Mouse (Mus musculus): ENCODE measurements around the gene Mxra7. TPM values are rescaled to one million over a fixed set of nuclear protein-coding genes. Genes with fewer than 3 reads are reported as not detected.

The Mxra7 gene
- polyA plus RNA-seq, 1 experiment = 0.05 TPM

DNA sequence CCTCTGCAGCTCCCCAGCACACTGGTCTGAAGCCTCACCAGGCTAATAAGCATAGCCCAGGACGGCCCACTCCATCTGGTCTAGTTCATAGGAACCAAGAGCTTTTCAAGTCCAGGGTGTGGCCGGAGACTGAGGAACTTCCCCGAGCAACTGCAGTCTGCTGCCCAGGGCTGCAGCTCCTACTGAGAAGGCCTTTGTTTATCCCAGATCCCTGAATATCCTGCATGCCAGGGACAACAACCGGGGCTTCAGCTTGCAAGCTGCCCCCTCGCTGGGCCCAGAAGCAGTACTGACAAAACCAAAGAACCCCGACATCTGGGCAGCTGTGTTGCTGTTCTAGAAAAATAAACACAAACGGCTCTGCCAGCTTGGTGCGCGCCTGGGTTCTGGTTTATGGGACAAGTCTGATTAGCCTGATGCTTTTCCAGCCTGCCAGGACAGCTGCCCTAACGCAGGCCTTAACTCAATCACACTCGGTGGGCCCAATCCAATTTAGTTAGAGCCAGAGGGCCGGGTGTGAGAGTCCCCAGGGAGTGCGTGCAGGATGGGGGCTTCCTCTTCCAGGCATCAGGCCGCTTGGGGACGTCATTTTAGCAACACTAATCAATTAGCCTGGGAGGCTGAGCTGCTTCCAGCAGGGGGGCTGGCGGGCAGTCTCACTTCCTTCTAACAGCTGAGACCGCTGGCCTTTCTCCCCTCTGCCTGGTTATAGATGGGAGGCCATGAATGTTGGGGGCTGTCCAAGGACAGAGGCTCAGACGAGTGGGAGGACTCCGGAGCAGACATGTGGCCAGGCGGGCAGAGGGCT lies 13.6 kb downstream of the Mxra7 start:
- TF ChIP-seq TAL1 (IDR thresholded peaks at IDR 0.05; ENCODE audit: low read length) (no peak), GATA1 (IDR thresholded peaks at IDR 0.05; ENCODE audit: low read length) (no peak)
- Histone ChIP-seq H3K27me3 (ENCODE audit: control insufficient read depth) (peaks cover 12% of the 10 kb centered on the region), H3K36me3 (ENCODE audit: control insufficient read depth) (no peaks in the 10 kb centered on the region), H3K9me3 (ENCODE audit: control insufficient read depth, low read length) (no peaks in the 10 kb centered on the region), H3K4me3 (replicated peaks) (no peak overlapping the region), H3K4me1 (ENCODE audit: control insufficient read depth) (peaks cover 10% of the 10 kb centered on the region)

- TF ChIP-seq TAL1 (IDR thresholded peaks at IDR 0.05; ENCODE audit: low read length) = no peak
- TF ChIP-seq GATA1 (IDR thresholded peaks at IDR 0.05; ENCODE audit: low read length) = no peak
- peaks cover 12% of the 10 kb centered on the region for H3K27me3 ChIP-seq (ENCODE audit: control insufficient read depth)
- H3K36me3 ChIP-seq (ENCODE audit: control insufficient read depth) = no peaks in the 10 kb centered on the region
- H3K4me1 ChIP-seq (ENCODE audit: control insufficient read depth) = peaks cover 10% of the 10 kb centered on the region
- no peak overlapping the region for H3K4me3 ChIP-seq (replicated peaks)
- H3K9me3 ChIP-seq (ENCODE audit: control insufficient read depth, low read length) = no peaks in the 10 kb centered on the region
Measured at GRCm38 (mm10) chr11:116813610-116814009, 14.2 kb downstream of the Mxra7 start.

DNA sequence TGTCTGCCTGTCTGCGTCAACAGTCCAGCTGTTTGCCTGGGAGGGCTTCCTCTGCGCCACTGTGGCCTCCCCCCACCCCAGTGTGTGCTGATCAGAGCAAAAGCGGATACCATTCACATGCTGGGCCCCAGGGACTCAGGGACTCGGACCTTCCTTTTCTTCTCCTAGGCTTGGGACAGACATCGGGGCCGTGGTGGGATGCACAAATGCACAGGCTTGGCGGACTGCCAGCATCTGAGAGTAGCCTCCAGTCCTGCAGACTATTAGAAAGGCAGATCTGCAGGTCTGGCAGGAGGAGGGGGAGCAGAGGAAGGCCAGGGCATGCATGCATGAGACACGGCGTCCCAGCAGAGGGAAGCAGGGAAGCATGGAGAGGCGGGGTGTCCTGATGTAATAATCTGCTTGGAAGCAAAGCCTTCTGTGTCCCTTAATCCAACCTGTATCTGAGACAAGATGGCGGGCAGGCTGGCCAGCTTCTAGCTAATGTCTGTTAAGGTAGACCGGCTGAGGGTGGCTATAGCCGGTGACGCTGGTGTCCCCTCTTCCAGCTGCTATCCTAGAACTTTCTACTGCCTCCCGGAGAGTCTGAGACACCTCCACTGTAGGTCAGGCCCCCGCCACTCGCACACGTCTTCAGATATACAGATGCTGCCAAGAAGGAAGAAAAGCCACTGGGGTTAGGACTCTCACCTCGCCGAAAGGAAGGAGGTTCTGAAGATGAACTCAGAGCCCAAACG lies 14.9 kb downstream of the Mxra7 start:
- H3K4me1 ChIP-seq (ENCODE audit: control insufficient read depth) = peaks cover 10% of the 10 kb centered on the region
- no peaks in the 10 kb centered on the region for H3K9me3 ChIP-seq (ENCODE audit: control insufficient read depth, low read length)
- peaks cover 12% of the 10 kb centered on the region for H3K27me3 ChIP-seq (ENCODE audit: control insufficient read depth)
- TF ChIP-seq TAL1 (IDR thresholded peaks at IDR 0.05; ENCODE audit: low read length) (no peak), GATA1 (IDR thresholded peaks at IDR 0.05; ENCODE audit: low read length) (no peak)
- no peak overlapping the region for H3K4me3 ChIP-seq (replicated peaks)
- H3K36me3 ChIP-seq (ENCODE audit: control insufficient read depth) = no peaks in the 10 kb centered on the region

DNA sequence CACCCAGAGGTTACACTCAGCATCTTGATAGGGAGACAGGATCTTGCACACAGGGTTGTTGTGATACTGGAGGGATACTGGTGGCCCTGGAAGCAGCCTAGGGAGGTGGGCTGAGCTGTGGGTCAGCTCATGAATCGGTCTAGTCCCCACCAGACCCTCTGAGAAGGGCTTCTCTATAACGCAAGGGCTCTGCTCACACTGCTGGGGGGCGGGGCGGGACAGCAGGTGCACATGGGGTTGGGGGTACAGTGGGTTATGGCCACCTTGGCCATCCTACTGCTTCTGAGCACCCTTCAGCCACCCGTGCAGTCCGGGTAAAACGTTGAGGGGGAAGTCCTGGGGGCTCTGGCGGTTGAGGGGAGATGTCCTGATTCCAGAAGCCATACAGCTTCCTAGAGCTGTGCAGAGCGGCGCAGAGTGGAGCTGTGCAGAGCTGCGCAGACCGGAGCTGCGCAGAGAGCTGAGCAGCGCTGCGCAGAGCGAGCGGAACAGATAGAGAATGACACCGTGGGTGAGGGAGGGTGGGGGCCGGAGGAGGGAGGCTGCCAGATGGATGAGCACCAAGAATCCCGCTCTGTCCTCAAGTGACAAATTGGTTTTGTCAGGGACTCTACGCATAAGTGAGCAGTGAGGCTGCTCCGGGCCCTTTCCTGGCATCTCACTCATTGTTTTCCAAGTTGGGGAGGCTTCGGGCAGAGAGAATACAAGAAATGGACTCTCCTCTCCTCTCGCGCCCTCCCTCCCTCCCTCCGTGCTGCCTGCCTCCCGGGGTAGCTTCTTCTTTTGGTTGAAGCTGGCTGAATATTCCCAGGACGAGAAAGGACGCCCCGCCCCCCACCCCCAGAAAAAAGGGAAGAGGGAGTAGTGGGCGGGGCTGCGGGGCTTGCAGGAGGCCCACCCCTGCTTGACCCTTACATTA lies 16.6 kb downstream of the Mxra7 start:
- no peaks in the 10 kb centered on the region for H3K9me3 ChIP-seq (ENCODE audit: control insufficient read depth, low read length)
- H3K4me3 ChIP-seq (replicated peaks) = no peak overlapping the region
- H3K36me3 ChIP-seq (ENCODE audit: control insufficient read depth) = no peaks in the 10 kb centered on the region
- H3K27me3 ChIP-seq (ENCODE audit: control insufficient read depth) = peaks cover 12% of the 10 kb centered on the region
- H3K4me1 ChIP-seq (ENCODE audit: control insufficient read depth) = peaks cover 10% of the 10 kb centered on the region
- TF ChIP-seq TAL1 (IDR thresholded peaks at IDR 0.05; ENCODE audit: low read length) = no peak
- no peak for TF ChIP-seq GATA1 (IDR thresholded peaks at IDR 0.05; ENCODE audit: low read length)

DNA sequence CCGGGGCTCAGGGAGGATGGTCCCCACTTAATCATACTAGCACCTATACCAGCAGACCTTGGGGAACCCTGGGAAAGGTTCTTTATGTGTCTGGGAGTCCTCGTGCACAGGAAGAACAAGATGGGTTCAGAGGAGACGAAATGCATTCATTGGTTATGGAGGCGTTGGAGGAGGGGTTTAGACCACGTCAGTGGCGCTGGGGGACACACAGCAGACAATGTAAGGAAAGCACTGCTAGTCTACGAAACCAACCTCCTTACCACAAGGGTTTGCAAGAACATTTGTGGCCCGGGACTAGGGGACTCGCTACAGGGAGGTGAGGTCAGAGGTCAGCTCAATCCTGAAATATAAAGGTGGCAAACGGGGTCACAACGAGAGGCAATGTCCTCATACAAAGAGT lies 17.3 kb downstream of the Mxra7 start:
- Histone ChIP-seq H3K36me3 (ENCODE audit: control insufficient read depth) (no peaks in the 10 kb centered on the region), H3K4me3 (replicated peaks) (no peak overlapping the region), H3K4me1 (ENCODE audit: control insufficient read depth) (peaks cover 10% of the 10 kb centered on the region), H3K9me3 (ENCODE audit: control insufficient read depth, low read length) (no peaks in the 10 kb centered on the region), H3K27me3 (ENCODE audit: control insufficient read depth) (peaks cover 12% of the 10 kb centered on the region)
- no peak for TF ChIP-seq GATA1 (IDR thresholded peaks at IDR 0.05; ENCODE audit: low read length)
- no peak for TF ChIP-seq TAL1 (IDR thresholded peaks at IDR 0.05; ENCODE audit: low read length)

- Histone ChIP-seq H3K4me3 (replicated peaks) (no peak overlapping the region), H3K4me1 (ENCODE audit: control insufficient read depth) (peaks cover 6% of the 10 kb centered on the region), H3K27me3 (ENCODE audit: control insufficient read depth) (peaks cover 8% of the 10 kb centered on the region), H3K9me3 (ENCODE audit: control insufficient read depth, low read length) (no peaks in the 10 kb centered on the region), H3K36me3 (ENCODE audit: control insufficient read depth) (no peaks in the 10 kb centered on the region)
- no peak for TF ChIP-seq GATA1 (IDR thresholded peaks at IDR 0.05; ENCODE audit: low read length)
- no peak for TF ChIP-seq TAL1 (IDR thresholded peaks at IDR 0.05; ENCODE audit: low read length)
Measured at GRCm38 (mm10) chr11:116809520-116809919, 18.3 kb downstream of the Mxra7 start.

DNA sequence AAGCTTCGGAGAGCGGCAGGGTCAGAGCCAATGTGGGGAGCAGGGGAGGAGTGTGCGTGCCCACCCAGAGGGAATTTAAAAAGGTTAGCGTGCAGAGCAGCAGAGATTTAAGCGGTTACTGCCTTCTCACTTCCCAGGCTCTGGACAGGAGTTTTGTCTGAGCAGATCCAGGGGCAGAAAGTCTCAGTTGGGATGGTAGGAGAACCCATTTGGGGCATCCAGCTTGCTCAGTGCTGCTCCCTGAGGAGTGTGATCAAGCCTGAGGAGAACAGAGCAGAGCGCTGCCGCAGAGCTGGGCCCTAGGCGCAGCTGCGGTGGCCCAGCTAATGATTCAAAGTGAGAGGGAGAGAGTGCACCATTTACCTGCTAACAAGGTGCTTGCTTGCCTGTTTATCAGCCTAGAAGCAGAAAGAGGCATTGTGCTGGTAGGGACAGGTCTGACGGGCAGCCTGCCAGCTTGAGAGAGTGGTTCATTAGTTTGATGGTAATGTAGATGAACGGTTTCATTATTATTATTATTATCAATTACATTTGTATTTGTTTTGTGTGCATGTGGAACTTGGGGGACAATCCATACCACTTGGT lies 18.9 kb downstream of the Mxra7 start:
- no peak for TF ChIP-seq TAL1 (IDR thresholded peaks at IDR 0.05; ENCODE audit: low read length)
- Histone ChIP-seq H3K4me3 (replicated peaks) (no peak overlapping the region), H3K36me3 (ENCODE audit: control insufficient read depth) (no peaks in the 10 kb centered on the region), H3K4me1 (ENCODE audit: control insufficient read depth) (peaks cover 6% of the 10 kb centered on the region), H3K9me3 (ENCODE audit: control insufficient read depth, low read length) (no peaks in the 10 kb centered on the region), H3K27me3 (ENCODE audit: control insufficient read depth) (peaks cover 8% of the 10 kb centered on the region)

- TF ChIP-seq TAL1 (IDR thresholded peaks at IDR 0.05; ENCODE audit: low read length) = no peak
- TF ChIP-seq GATA1 (IDR thresholded peaks at IDR 0.05; ENCODE audit: low read length) = no peak
- peaks cover 6% of the 10 kb centered on the region for H3K4me1 ChIP-seq (ENCODE audit: control insufficient read depth)
- peaks cover 8% of the 10 kb centered on the region for H3K27me3 ChIP-seq (ENCODE audit: control insufficient read depth)
- no peaks in the 10 kb centered on the region for H3K36me3 ChIP-seq (ENCODE audit: control insufficient read depth)
- H3K4me3 ChIP-seq (replicated peaks) = no peak overlapping the region
- H3K9me3 ChIP-seq (ENCODE audit: control insufficient read depth, low read length) = no peaks in the 10 kb centered on the region
Measured at GRCm38 (mm10) chr11:116807938-116808606, 19.8 kb downstream of the Mxra7 start.
